Mouse (Mus musculus): ENCODE measurements around the gene Tlr7. TPM values are rescaled to one million over a fixed set of nuclear protein-coding genes. Genes with fewer than 3 reads are reported as not detected.

Gene Tlr7
- polyA plus RNA-seq, 1 experiment from 2014 or later, result 0.74 TPM

DNA sequence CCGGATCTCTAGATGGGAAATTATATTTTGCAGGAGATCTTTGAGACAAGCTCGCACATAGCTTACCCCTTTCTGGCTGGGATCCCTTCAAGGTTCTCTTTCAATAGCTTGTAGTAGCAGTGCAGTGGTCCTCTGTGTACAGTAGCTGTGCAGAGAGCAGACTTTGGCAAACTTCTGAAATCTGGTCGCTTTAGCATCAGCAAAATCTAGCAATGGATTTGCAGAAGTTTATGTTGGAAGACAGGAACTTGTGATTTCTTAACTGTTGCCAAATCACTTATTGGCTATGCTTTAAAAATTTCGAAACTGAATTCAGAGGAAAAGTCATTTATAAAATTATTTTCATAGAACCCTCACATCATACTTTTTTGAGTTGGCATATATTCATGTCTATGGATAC lies 66.3 kb downstream of the Tlr7 start, which contains the start of gene Tlr8:
Gene Tlr8 (minus strand): TSS at position 244 of the 400 bp plus-strand sequence.
- Histone ChIP-seq H3K9me3 (replicated peaks; ENCODE audit: low read length) (no peaks in the 10 kb centered on the region), H3K27ac (no peak within 1 kb of the TSS), H3K9ac (ENCODE audit: low read depth, low read length) (no peak within 1 kb of the TSS), H3K36me3 (ENCODE audit: insufficient read depth, low read length) (no peaks in the 10 kb centered on the region), H3K27me3 (ENCODE audit: insufficient read depth, low read length) (no peaks in the 10 kb centered on the region), H3K4me3 (replicated peaks; ENCODE audit: low read depth, low read length) (no peak within 1 kb of the TSS), H3K4me1 (replicated peaks; ENCODE audit: insufficient read depth, low read length) (no peaks in the 10 kb centered on the region), H3K4me2 (ENCODE audit: low read length) (no peak within 1 kb of the TSS)
- 73% methylated on average over 4 of the region's 4 CpGs for WGBS
- ATAC-seq (replicated peaks; ENCODE audit: low FRiP score, low read depth) (no peak), DNase-seq (ENCODE audit: low spot score) (no peak)
- no peak for TF ChIP-seq CTCF (IDR thresholded peaks at IDR 0.05; ENCODE audit: low read depth)

- Histone ChIP-seq H3K27ac (no peak overlapping the region), H3K4me2 (ENCODE audit: low read length) (no peak overlapping the region), H3K9ac (ENCODE audit: low read depth, low read length) (no peak overlapping the region), H3K36me3 (ENCODE audit: insufficient read depth, low read length) (no peaks in the 10 kb centered on the region), H3K4me3 (replicated peaks; ENCODE audit: low read depth, low read length) (no peak overlapping the region), H3K9me3 (replicated peaks; ENCODE audit: low read length) (no peaks in the 10 kb centered on the region), H3K27me3 (ENCODE audit: insufficient read depth, low read length) (no peaks in the 10 kb centered on the region), H3K4me1 (replicated peaks; ENCODE audit: insufficient read depth, low read length) (no peaks in the 10 kb centered on the region)
- ATAC-seq (replicated peaks; ENCODE audit: low FRiP score, low read depth), result no peak
- WGBS, result 80% methylated on average over 4 of the region's 4 CpGs
- no peak for TF ChIP-seq CTCF (IDR thresholded peaks at IDR 0.05; ENCODE audit: low read depth)
- DNase-seq (ENCODE audit: low spot score), result no peak
These were observed 66.8 kb downstream of the Tlr7 start for GRCm38 (mm10) chrX:167263530-167263929.

Other genes starting within 250 kb of the Tlr7 start
- gene Tmsb4x, start 121.2 kb downstream of the Tlr7 start, polyA plus RNA-seq (2015; fragmentation: Nextera tagmentation; extraction: Ambion mirVana), result 3,825 and 4,073 TPM in 2 replicates
- gene Tlr8, start 66.2 kb downstream of the Tlr7 start, polyA plus RNA-seq (2015; fragmentation: Nextera tagmentation; extraction: Ambion mirVana), result 0.18 and 0.26 TPM in 2 replicates
- gene Prps2, start 52.2 kb upstream of the Tlr7 start, polyA plus RNA-seq (2015; fragmentation: Nextera tagmentation; extraction: Ambion mirVana), result 22.5 and 26.1 TPM in 2 replicates